Mouse (Mus musculus) forebrain, embryonic 16.5 days (tissue): ENCODE results near the gene Slc12a4. TPM values are rescaled to one million over a fixed set of nuclear protein-coding genes. Genes with fewer than 3 reads are reported as not detected.

Experiments used
- ATAC-seq: fragments of 200-750 bp; cut with Nextera tagmentation; 2 replicates; pipeline ENCODE4 v1.8.0; 2017; ENCODE audit warnings: mild to moderate bottlenecking, moderate library complexity
- H3K27ac ChIP-seq: fragments of 300-500 bp; sonication (generic); 2 replicates; pipeline ENCODE4 v1.5.1; 2014; ENCODE audit warnings: low read length, control low read depth
- H3K27me3 ChIP-seq: fragments of 300-500 bp; sonication (generic); replicated peaks from 2 replicates; pipeline ENCODE4 v1.6.1; 2014; ENCODE audit warnings: low read length; ENCODE audit not compliant: control insufficient read depth, insufficient read depth
- H3K36me3 ChIP-seq: fragments of 300-500 bp; sonication (generic); 2 replicates; pipeline ENCODE4 v1.6.1; 2014; ENCODE audit not compliant: control insufficient read depth, insufficient read depth
- H3K4me1 ChIP-seq: fragments of 300-500 bp; sonication (generic); replicated peaks from 2 replicates; pipeline ENCODE4 v1.6.1; 2014; ENCODE audit warnings: low read length; ENCODE audit not compliant: control insufficient read depth, insufficient read depth
- H3K4me2 ChIP-seq: fragments of 300-500 bp; sonication (generic); 2 replicates; pipeline ENCODE4 v1.6.1; 2014; ENCODE audit warnings: mild to moderate bottlenecking, low read length, control low read depth
- H3K4me3 ChIP-seq: fragments of 300-500 bp; sonication (generic); replicated peaks from 2 replicates; pipeline ENCODE4 v1.5.1; 2014; ENCODE audit warnings: mild to moderate bottlenecking, low read length, control low read depth
- H3K9ac ChIP-seq: fragments of 300-500 bp; sonication (generic); replicated peaks from 2 replicates; pipeline ENCODE4 v1.6.1; 2014; ENCODE audit warnings: low read depth, low read length, control low read depth
- H3K9me3 ChIP-seq: fragments of 300-500 bp; sonication (generic); 2 replicates; pipeline ENCODE4 v1.6.1; 2016; ENCODE audit warnings: low read length; ENCODE audit not compliant: control insufficient read depth
- WGBS: fragments of 180-500 bp; shearing (Covaris S2); extraction: QIAGEN DNeasy Blood & Tissue Kit; methylation state at CpG from one replicate; pipeline ENCODE4 v1.1.7; 2014; 5-methylcytosine and 5-hydroxymethylcytosine counted together
- microRNA-seq: library from miRNA; unstranded; fragments of <30 nt; microRNA quantifications from one replicate; pipeline ENCODE4, GENCODE M21; 2017
- polyA plus RNA-seq: library from polyadenylated mRNA; unstranded; fragments of >200 nt; fragmentation: Nextera tagmentation; extraction: Ambion mirVana; gene quantifications from 2 replicates; pipeline ENCODE4 v1.2.1, GENCODE M21; 2015

Slc12a4 gene
- polyA plus RNA-seq, 1 experiment from 2014 or later, result 12.5 TPM

GRCm38 (mm10) chr8:105919390-105919789 is 46.5 kb downstream of the Slc12a4 start:
- Histone ChIP-seq H3K4me1 (no peaks in the 10 kb centered on the region), H3K9ac (no peak overlapping the region), H3K9me3 (no peaks in the 10 kb centered on the region), H3K4me3 (no peak overlapping the region), H3K36me3 (peaks cover 3% of the 10 kb centered on the region; the same call in 1 of the 2 replicates), H3K27ac (no peak overlapping the region), H3K27me3 (no peaks in the 10 kb centered on the region), H3K4me2 (no peak overlapping the region)
- 90% methylated on average over 3 of the region's 3 CpGs for WGBS
- ATAC-seq, result no peak

- no peak for ATAC-seq
- Histone ChIP-seq H3K9me3 (no peaks in the 10 kb centered on the region), H3K4me1 (peaks cover 9% of the 10 kb centered on the region), H3K36me3 (no peaks in the 10 kb centered on the region), H3K27me3 (no peaks in the 10 kb centered on the region), H3K4me3 (peak overlapping the region; percentile 95), H3K9ac (peak overlapping the region; percentile 99), H3K27ac (peak overlapping the region; percentile 75), H3K4me2 (peak overlapping the region; percentile 92)
- 39% methylated on average over 16 of the region's 16 CpGs for WGBS
Measured at GRCm38 (mm10) chr8:105900941-105901616, 64.8 kb downstream of the Slc12a4 start.

- H3K4me3 ChIP-seq, result peak within 1 kb of the TSS; percentile 95
- peak within 1 kb of the TSS; percentile 75 for H3K27ac ChIP-seq
- peaks cover 9% of the 10 kb centered on the region for H3K4me1 ChIP-seq
- peak; percentile 95 for ATAC-seq
- H3K9me3 ChIP-seq, result no peaks in the 10 kb centered on the region
- peak within 1 kb of the TSS; percentile 92 for H3K4me2 ChIP-seq
- peak within 1 kb of the TSS; percentile 99 for H3K9ac ChIP-seq
- H3K36me3 ChIP-seq, result no peaks in the 10 kb centered on the region
- 0% methylated on average over 68 of the region's 68 CpGs for WGBS
- H3K27me3 ChIP-seq, result no peaks in the 10 kb centered on the region
Measured at GRCm38 (mm10) chr8:105900180-105900940, 65.5 kb downstream of the Slc12a4 start, which contains the start of gene Pskh1. Gene Pskh1 (plus strand): TSS chr8:105900441.

GRCm38 (mm10) chr8:105897801-105898480 is 68.0 kb downstream of the Slc12a4 start:
- 74% methylated on average over 9 of the region's 9 CpGs for WGBS
- Histone ChIP-seq H3K9ac (no peak overlapping the region), H3K4me2 (no peak overlapping the region)

More at GRCm38 (mm10) chr8:105897801-105898480, 68.0 kb downstream of the Slc12a4 start:
- Histone ChIP-seq H3K9me3 (no peaks in the 10 kb centered on the region), H3K27ac (no peak overlapping the region), H3K36me3 (no peaks in the 10 kb centered on the region), H3K4me1 (peaks cover 12% of the 10 kb centered on the region), H3K4me3 (no peak overlapping the region), H3K27me3 (no peaks in the 10 kb centered on the region)
- no peak for ATAC-seq

Small RNA genes within 50 kb of the gene (microRNA-seq; reads per million reads assigned to microRNA genes)
- not detected for gene Mir7074

Other genes with a start within 250 kb of the Slc12a4 start
- 74.2 and 83.3 TPM in 2 replicates for gene Gfod2, start 207.4 kb downstream of the Slc12a4 start, polyA plus RNA-seq
- 11.3 and 13.1 TPM in 2 replicates for gene Ranbp10, start 138.7 kb downstream of the Slc12a4 start, polyA plus RNA-seq
- 0.67 and 0.93 TPM in 2 replicates for gene Tsnaxip1, start 138.4 kb downstream of the Slc12a4 start, polyA plus RNA-seq
- gene Cenpt, start 112.8 kb downstream of the Slc12a4 start, polyA plus RNA-seq, result 66.0 and 69.8 TPM in 2 replicates
- gene Thap11, start 111.0 kb downstream of the Slc12a4 start, polyA plus RNA-seq, result 63.8 and 69.2 TPM in 2 replicates
- 172 and 176 TPM in 2 replicates for gene Nutf2, start 105.5 kb downstream of the Slc12a4 start, polyA plus RNA-seq
- 59.8 and 65.1 TPM in 2 replicates for gene Edc4, start 85.2 kb downstream of the Slc12a4 start, polyA plus RNA-seq
- gene Nrn1l, start 72.5 kb downstream of the Slc12a4 start, polyA plus RNA-seq, result 0.51 and 0.73 TPM in 2 replicates
- gene Pskh1, start 65.7 kb downstream of the Slc12a4 start, polyA plus RNA-seq, result 10.5 and 10.7 TPM in 2 replicates
- gene Ctrl, start 32.2 kb downstream of the Slc12a4 start, polyA plus RNA-seq, result 1.9 and 2.6 TPM in 2 replicates
- 30.5 and 44.8 TPM in 2 replicates for gene Psmb10, start 27.7 kb downstream of the Slc12a4 start, polyA plus RNA-seq
- gene Lcat, start 22.7 kb downstream of the Slc12a4 start, polyA plus RNA-seq, result 0.67 and 0.84 TPM in 2 replicates
- gene Dpep3, start 13.3 kb upstream of the Slc12a4 start, polyA plus RNA-seq, result not detected in 2 replicates
- gene Dus2, start 25.2 kb upstream of the Slc12a4 start, polyA plus RNA-seq, result 22.3 and 25.8 TPM in 2 replicates
- not detected in 2 replicates for gene Dpep2nb, start 39.9 kb upstream of the Slc12a4 start, polyA plus RNA-seq
- 20.3 and 22.8 TPM in 2 replicates for gene Ddx28, start 45.8 kb upstream of the Slc12a4 start, polyA plus RNA-seq
- 3.2 and 5.3 TPM in 2 replicates for gene Nfatc3, start 92.7 kb upstream of the Slc12a4 start, polyA plus RNA-seq
- gene Esrp2, start 170.9 kb upstream of the Slc12a4 start, polyA plus RNA-seq, result 0.37 and 0.42 TPM in 2 replicates
- 18.2 and 20.6 TPM in 2 replicates for gene Pla2g15, start 184.3 kb upstream of the Slc12a4 start, polyA plus RNA-seq
- gene Slc7a6, start 202.8 kb upstream of the Slc12a4 start, polyA plus RNA-seq, result 49.3 and 58.4 TPM in 2 replicates
- 37.7 and 40.8 TPM in 2 replicates for gene Slc7a6os, start 244.8 kb upstream of the Slc12a4 start, polyA plus RNA-seq
- 53.0 and 55.3 TPM in 2 replicates for gene Prmt7, start 244.8 kb upstream of the Slc12a4 start, polyA plus RNA-seq